Mouse (Mus musculus): ENCODE data around the gene Milr1. TPM values are rescaled to one million over a fixed set of nuclear protein-coding genes. Genes with fewer than 3 reads are reported as not detected.
"Not testable (repeated sequence)": the region's sequence is repeated elsewhere in the genome, so short reads cannot be mapped to it uniquely, and the experiment has no call there.

Gene Milr1
- polyA plus RNA-seq, 1 experiment: 3.0 TPM

GRCm38 (mm10) chr11:106710789-106711188, 40.2 kb upstream of the Milr1 start:
- 59% methylated on average over 5 of the region's 5 CpGs for WGBS
- Histone ChIP-seq H3K4me3 (replicated peaks; ENCODE audit: extremely low read depth, low read depth, low read length) (peak overlapping the region; percentile 24), H3K4me1 (ENCODE audit: control insufficient read depth, insufficient read depth, low read length) (peaks cover 11% of the 10 kb centered on the region)
- TF ChIP-seq POLR2A (IDR thresholded peaks at IDR 0.05; ENCODE audit: borderline replicate concordance, extremely low read depth, low read depth, low read length) (no peak), CTCF (IDR thresholded peaks at IDR 0.05; ENCODE audit: insufficient read depth, low read length) (no peak)
- no peak for DNase-seq

GRCm38 (mm10) chr11:106715066-106715465, 36.0 kb upstream of the Milr1 start:
- whole genome bisulfite sequencing: 52% methylated on average over 6 of the region's 6 CpGs
- DNase-seq: peak; percentile 42
- Histone ChIP-seq H3K4me3 (replicated peaks; ENCODE audit: extremely low read depth, low read depth, low read length) (peak overlapping the region; percentile 91), H3K4me1 (ENCODE audit: control insufficient read depth, insufficient read depth, low read length) (peaks cover 3% of the 10 kb centered on the region)
- TF ChIP-seq POLR2A (IDR thresholded peaks at IDR 0.05; ENCODE audit: borderline replicate concordance, extremely low read depth, low read depth, low read length): peak; percentile 96
- no peak for TF ChIP-seq CTCF (IDR thresholded peaks at IDR 0.05; ENCODE audit: insufficient read depth, low read length)

- Histone ChIP-seq H3K4me3 (replicated peaks; ENCODE audit: extremely low read depth, low read depth, low read length) (no peak overlapping the region), H3K4me1 (ENCODE audit: control insufficient read depth, insufficient read depth, low read length) (no peaks in the 10 kb centered on the region; the same call in 1 of the 2 replicates)
- TF ChIP-seq POLR2A (IDR thresholded peaks at IDR 0.05; ENCODE audit: borderline replicate concordance, extremely low read depth, low read depth, low read length) (no peak), CTCF (IDR thresholded peaks at IDR 0.05; ENCODE audit: insufficient read depth, low read length) (no peak)
- no peak for DNase-seq
- 67% methylated on average over 5 of the region's 5 CpGs for WGBS
These were observed 34.5 kb upstream of the Milr1 start for GRCm38 (mm10) chr11:106716568-106716967.

- Histone ChIP-seq H3K4me3 (replicated peaks; ENCODE audit: extremely low read depth, low read depth, low read length) (no peak overlapping the region), H3K4me1 (ENCODE audit: control insufficient read depth, insufficient read depth, low read length) (peaks cover 4% of the 10 kb centered on the region; the same call in 1 of the 2 replicates)
- DNase-seq: no peak
- 91% methylated on average over 8 of the region's 8 CpGs for WGBS
- TF ChIP-seq CTCF (IDR thresholded peaks at IDR 0.05; ENCODE audit: insufficient read depth, low read length): no peak
- TF ChIP-seq POLR2A (IDR thresholded peaks at IDR 0.05; ENCODE audit: borderline replicate concordance, extremely low read depth, low read depth, low read length): no peak
These were observed 30.6 kb upstream of the Milr1 start for GRCm38 (mm10) chr11:106720379-106720778.

- peaks cover 4% of the 10 kb centered on the region; the same call in 1 of the 2 replicates for H3K4me1 ChIP-seq (ENCODE audit: control insufficient read depth, insufficient read depth, low read length)
- peak; percentile 40 for DNase-seq
- no peak overlapping the region for H3K4me3 ChIP-seq (replicated peaks; ENCODE audit: extremely low read depth, low read depth, low read length)
- WGBS: 9% methylated on average over 7 of the region's 7 CpGs
- TF ChIP-seq CTCF (IDR thresholded peaks at IDR 0.05; ENCODE audit: insufficient read depth, low read length): no peak
- no peak for TF ChIP-seq POLR2A (IDR thresholded peaks at IDR 0.05; ENCODE audit: borderline replicate concordance, extremely low read depth, low read depth, low read length)
These were observed 28.1 kb upstream of the Milr1 start for GRCm38 (mm10) chr11:106722831-106723361.

GRCm38 (mm10) chr11:106723611-106724125, 27.4 kb upstream of the Milr1 start:
- WGBS: 67% methylated on average over 15 of the region's 15 CpGs
- Histone ChIP-seq H3K4me1 (ENCODE audit: control insufficient read depth, insufficient read depth, low read length) (peaks cover 4% of the 10 kb centered on the region; the same call in 1 of the 2 replicates), H3K4me3 (replicated peaks; ENCODE audit: extremely low read depth, low read depth, low read length) (no peak overlapping the region)
- no peak for DNase-seq
- TF ChIP-seq POLR2A (IDR thresholded peaks at IDR 0.05; ENCODE audit: borderline replicate concordance, extremely low read depth, low read depth, low read length): no peak
- no peak for TF ChIP-seq CTCF (IDR thresholded peaks at IDR 0.05; ENCODE audit: insufficient read depth, low read length)

GRCm38 (mm10) chr11:106724176-106724915, 26.7 kb upstream of the Milr1 start:
- no peak for DNase-seq
- Histone ChIP-seq H3K4me1 (ENCODE audit: control insufficient read depth, insufficient read depth, low read length) (peaks cover 4% of the 10 kb centered on the region; the same call in 1 of the 2 replicates), H3K4me3 (replicated peaks; ENCODE audit: extremely low read depth, low read depth, low read length) (no peak overlapping the region)
- 93% methylated on average over 10 of the region's 10 CpGs for WGBS
- TF ChIP-seq POLR2A (IDR thresholded peaks at IDR 0.05; ENCODE audit: borderline replicate concordance, extremely low read depth, low read depth, low read length) (no peak), CTCF (IDR thresholded peaks at IDR 0.05; ENCODE audit: insufficient read depth, low read length) (no peak)

- WGBS: 94% methylated on average over 9 of the region's 9 CpGs
- DNase-seq; H3K4me3 ChIP-seq (replicated peaks; ENCODE audit: extremely low read depth, low read depth, low read length); H3K4me1 ChIP-seq (ENCODE audit: control insufficient read depth, insufficient read depth, low read length): not testable (repeated sequence)
These were observed 26.1 kb upstream of the Milr1 start for GRCm38 (mm10) chr11:106724916-106725235.

GRCm38 (mm10) chr11:106727967-106728366, 23.1 kb upstream of the Milr1 start:
- H3K4me3 ChIP-seq (replicated peaks; ENCODE audit: extremely low read depth, low read depth, low read length): no peak overlapping the region
- H3K4me1 ChIP-seq (ENCODE audit: control insufficient read depth, insufficient read depth, low read length): peaks cover 5% of the 10 kb centered on the region
- no peak for DNase-seq
- 84% methylated on average over 5 of the region's 5 CpGs for WGBS
- TF ChIP-seq POLR2A (IDR thresholded peaks at IDR 0.05; ENCODE audit: borderline replicate concordance, extremely low read depth, low read depth, low read length): no peak
- no peak for TF ChIP-seq CTCF (IDR thresholded peaks at IDR 0.05; ENCODE audit: insufficient read depth, low read length)

Data from lung, adult 2 months (tissue).